Mouse (Mus musculus): ENCODE data around the gene Cep55. TPM values are rescaled to one million over a fixed set of nuclear protein-coding genes. Genes with fewer than 3 reads are reported as not detected.

Cep55 gene
- polyA plus RNA-seq, 1 experiment = 6.9 TPM

- peaks cover 5% of the 10 kb centered on the region for H3K4me1 ChIP-seq (ENCODE audit: control insufficient read depth, insufficient read depth, low read length)
- TF ChIP-seq POLR2A (IDR thresholded peaks at IDR 0.05; ENCODE audit: borderline replicate concordance, control insufficient read depth, low read depth, low read length) (no peak), CTCF (IDR thresholded peaks at IDR 0.05; ENCODE audit: control insufficient read depth, insufficient read depth, low read length) (no peak)
- 12% methylated on average over 2 of the region's 2 CpGs for WGBS
- H3K27ac ChIP-seq (ENCODE audit: control insufficient read depth, insufficient read depth, low read depth, low read length, poor library complexity) = no peak overlapping the region
- H3K4me3 ChIP-seq (replicated peaks; ENCODE audit: control insufficient read depth, low read depth, low read length) = no peak overlapping the region
Measured at GRCm38 (mm10) chr19:38033735-38034057, 21.1 kb upstream of the Cep55 start.

DNA sequence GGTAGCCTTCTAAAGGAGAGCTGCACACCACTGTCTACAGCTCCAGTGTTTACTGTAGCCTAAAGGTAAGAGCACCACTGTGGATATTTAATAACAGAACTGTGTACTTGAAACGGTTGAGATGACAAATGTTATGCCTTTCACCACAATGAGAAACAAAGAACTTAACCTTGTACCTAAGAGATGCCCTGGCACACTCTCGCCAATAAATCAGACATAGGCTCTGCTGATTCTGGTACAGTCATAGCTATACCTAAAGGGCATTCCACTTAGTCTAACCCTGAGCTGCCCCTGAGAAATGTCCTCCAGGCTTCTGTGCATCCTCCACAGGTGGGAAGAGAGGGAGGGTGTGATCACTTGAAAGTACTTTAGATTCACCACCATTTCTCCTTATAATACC, 20.1 kb upstream of the Cep55 start:
- Histone ChIP-seq H3K4me1 (ENCODE audit: control insufficient read depth, insufficient read depth, low read length) (peaks cover 5% of the 10 kb centered on the region), H3K27ac (ENCODE audit: control insufficient read depth, insufficient read depth, low read depth, low read length, poor library complexity) (no peak overlapping the region), H3K4me3 (replicated peaks; ENCODE audit: control insufficient read depth, low read depth, low read length) (no peak overlapping the region)
- 73% methylated on average over 2 of the region's 2 CpGs for WGBS
- no peak for TF ChIP-seq CTCF (IDR thresholded peaks at IDR 0.05; ENCODE audit: control insufficient read depth, insufficient read depth, low read length)
- no peak for TF ChIP-seq POLR2A (IDR thresholded peaks at IDR 0.05; ENCODE audit: borderline replicate concordance, control insufficient read depth, low read depth, low read length)

DNA sequence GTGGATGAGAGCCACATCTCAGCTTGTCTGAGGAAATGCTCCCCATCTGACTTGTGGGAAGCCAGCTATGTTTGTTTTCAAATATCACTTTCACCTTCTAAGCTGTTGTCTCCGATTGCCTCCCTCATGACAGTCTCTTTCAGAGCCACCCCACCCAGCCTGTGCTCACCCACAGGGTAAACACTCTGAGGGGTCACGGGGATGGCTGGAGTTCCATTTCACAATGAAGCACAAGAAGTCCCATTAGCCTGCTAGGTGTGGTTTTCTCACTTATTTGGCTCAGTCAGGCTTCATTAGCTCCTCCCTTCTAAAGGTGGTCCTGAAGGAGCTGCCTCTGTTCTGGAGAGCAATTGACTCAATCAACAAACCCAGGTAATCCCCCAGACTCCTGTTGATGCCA, 19.0 kb upstream of the Cep55 start:
- no peak for TF ChIP-seq POLR2A (IDR thresholded peaks at IDR 0.05; ENCODE audit: borderline replicate concordance, control insufficient read depth, low read depth, low read length)
- no peak for TF ChIP-seq CTCF (IDR thresholded peaks at IDR 0.05; ENCODE audit: control insufficient read depth, insufficient read depth, low read length)
- Histone ChIP-seq H3K27ac (ENCODE audit: control insufficient read depth, insufficient read depth, low read depth, low read length, poor library complexity) (no peak overlapping the region), H3K4me3 (replicated peaks; ENCODE audit: control insufficient read depth, low read depth, low read length) (no peak overlapping the region), H3K4me1 (ENCODE audit: control insufficient read depth, insufficient read depth, low read length) (peaks cover 3% of the 10 kb centered on the region; the same call in 1 of the 2 replicates)
- WGBS = 71% methylated on average over 2 of the region's 2 CpGs

- no peak overlapping the region for H3K27ac ChIP-seq (ENCODE audit: control insufficient read depth, insufficient read depth, low read depth, low read length, poor library complexity)
- TF ChIP-seq POLR2A (IDR thresholded peaks at IDR 0.05; ENCODE audit: borderline replicate concordance, control insufficient read depth, low read depth, low read length) (no peak), CTCF (IDR thresholded peaks at IDR 0.05; ENCODE audit: control insufficient read depth, insufficient read depth, low read length) (no peak)
- no peak overlapping the region for H3K4me3 ChIP-seq (replicated peaks; ENCODE audit: control insufficient read depth, low read depth, low read length)
- WGBS = 54% methylated on average over 2 of the region's 2 CpGs
- H3K4me1 ChIP-seq (ENCODE audit: control insufficient read depth, insufficient read depth, low read length) = peaks cover 3% of the 10 kb centered on the region; the same call in 1 of the 2 replicates
Measured at GRCm38 (mm10) chr19:38038267-38038666, 16.5 kb upstream of the Cep55 start.

DNA sequence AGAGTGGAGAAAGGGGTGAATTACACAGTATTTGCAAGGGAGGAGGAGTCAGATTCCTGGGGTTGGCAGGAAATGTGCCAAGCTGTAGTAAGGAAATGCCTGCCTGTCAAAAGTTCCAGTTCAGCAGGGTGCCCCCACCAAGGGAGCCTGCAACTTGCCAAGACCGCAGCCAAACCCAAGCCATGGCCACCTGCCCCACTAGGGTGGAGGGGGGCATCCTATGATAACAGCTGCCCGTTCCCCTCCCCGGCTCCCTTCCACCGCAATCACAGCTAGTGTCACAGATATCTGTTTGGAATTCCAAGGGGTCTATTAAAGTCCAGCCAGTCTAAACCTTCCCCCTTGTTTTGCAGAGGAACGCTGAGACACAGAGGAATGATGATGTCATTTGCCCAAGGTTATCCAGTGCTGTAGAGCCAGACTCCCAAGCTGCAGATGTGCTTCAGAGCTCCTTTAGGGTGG, 12.5 kb upstream of the Cep55 start:
- H3K4me1 ChIP-seq (ENCODE audit: control insufficient read depth, insufficient read depth, low read length) = no peaks in the 10 kb centered on the region; the same call in 1 of the 2 replicates
- H3K4me3 ChIP-seq (replicated peaks; ENCODE audit: control insufficient read depth, low read depth, low read length) = no peak overlapping the region
- TF ChIP-seq CTCF (IDR thresholded peaks at IDR 0.05; ENCODE audit: control insufficient read depth, insufficient read depth, low read length) (no peak), POLR2A (IDR thresholded peaks at IDR 0.05; ENCODE audit: borderline replicate concordance, control insufficient read depth, low read depth, low read length) (no peak)
- H3K27ac ChIP-seq (ENCODE audit: control insufficient read depth, insufficient read depth, low read depth, low read length, poor library complexity) = no peak overlapping the region
- WGBS = 3% methylated on average over 5 of the region's 5 CpGs

DNA sequence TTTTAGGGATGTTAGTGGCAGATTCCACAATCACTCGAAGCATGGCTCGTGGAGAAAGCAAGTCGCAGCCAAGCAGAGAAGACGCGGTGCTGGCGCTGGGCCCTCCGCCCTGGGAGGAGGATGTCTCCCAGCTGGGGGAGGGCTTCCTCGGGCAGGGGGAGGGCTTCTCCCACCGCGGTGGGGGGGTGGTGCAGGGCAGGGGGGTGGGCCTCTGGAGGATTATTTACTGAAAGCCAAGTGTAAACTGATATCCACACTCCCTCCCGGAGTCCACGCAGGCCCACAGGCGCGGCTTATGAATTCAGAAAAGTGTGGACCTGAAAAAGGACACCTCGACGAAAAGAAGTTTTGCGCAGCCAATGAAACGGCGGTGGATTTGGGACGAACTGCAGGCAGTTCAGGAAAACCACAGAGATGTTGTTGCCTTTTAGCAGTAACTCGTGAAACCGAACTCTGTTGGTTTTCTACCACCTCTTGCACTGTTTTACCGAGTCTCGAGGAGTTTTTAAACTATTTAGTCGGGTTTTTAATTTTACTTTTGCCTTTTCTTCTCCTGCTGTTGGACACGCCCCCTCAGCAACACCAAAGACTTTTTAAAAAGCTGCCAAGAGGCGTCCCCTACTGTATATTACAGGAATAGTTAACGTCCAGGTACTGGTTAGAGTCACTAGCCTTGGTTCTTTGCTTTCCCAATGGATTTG, 11.4 kb upstream of the Cep55 start, which contains the start of gene Myof:
TSS of gene Myof (minus strand) at position 297 of the 701 bp plus-strand sequence.
- Histone ChIP-seq H3K4me1 (ENCODE audit: control insufficient read depth, insufficient read depth, low read length) (no peaks in the 10 kb centered on the region; the same call in 1 of the 2 replicates), H3K27ac (ENCODE audit: control insufficient read depth, insufficient read depth, low read depth, low read length, poor library complexity) (no peak within 1 kb of the TSS), H3K4me3 (replicated peaks; ENCODE audit: control insufficient read depth, low read depth, low read length) (peak within 1 kb of the TSS; percentile 48)
- WGBS = under 1% methylated on average over 28 of the region's 28 CpGs
- no peak for TF ChIP-seq CTCF (IDR thresholded peaks at IDR 0.05; ENCODE audit: control insufficient read depth, insufficient read depth, low read length)
- TF ChIP-seq POLR2A (IDR thresholded peaks at IDR 0.05; ENCODE audit: borderline replicate concordance, control insufficient read depth, low read depth, low read length) = no peak

GRCm38 (mm10) chr19:38045198-38045597, 9.6 kb upstream of the Cep55 start:
- no peak for TF ChIP-seq POLR2A (IDR thresholded peaks at IDR 0.05; ENCODE audit: borderline replicate concordance, control insufficient read depth, low read depth, low read length)
- TF ChIP-seq CTCF (IDR thresholded peaks at IDR 0.05; ENCODE audit: control insufficient read depth, insufficient read depth, low read length) = no peak
- WGBS = 76% methylated on average over 3 of the region's 3 CpGs
- H3K4me3 ChIP-seq (replicated peaks; ENCODE audit: control insufficient read depth, low read depth, low read length) = no peak overlapping the region
- H3K27ac ChIP-seq (ENCODE audit: control insufficient read depth, insufficient read depth, low read depth, low read length, poor library complexity) = no peak overlapping the region
- H3K4me1 ChIP-seq (ENCODE audit: control insufficient read depth, insufficient read depth, low read length) = no peaks in the 10 kb centered on the region; the same call in 1 of the 2 replicates

DNA sequence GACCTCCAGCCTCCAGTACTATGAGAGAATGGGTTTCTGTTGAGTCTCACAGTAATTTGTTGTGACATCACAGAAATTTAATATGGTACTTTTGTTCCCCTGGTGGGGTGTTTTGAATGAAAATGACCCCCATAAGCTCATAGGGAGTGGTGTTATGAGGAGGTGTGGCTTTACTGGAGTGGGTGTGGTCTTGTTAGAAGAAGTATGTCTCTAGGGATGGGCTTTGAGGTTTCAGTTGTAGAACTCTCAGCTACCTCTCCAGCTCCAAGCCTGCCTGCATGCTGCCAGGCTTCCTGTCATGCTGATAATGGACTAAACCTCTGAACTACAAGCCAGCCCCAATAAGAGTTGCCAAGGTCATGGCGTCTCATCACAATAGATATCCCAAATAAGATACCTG, 5.1 kb upstream of the Cep55 start:
- WGBS = 78% methylated on average over 1 of the region's 1 CpGs
- Histone ChIP-seq H3K4me1 (ENCODE audit: control insufficient read depth, insufficient read depth, low read length) (no peaks in the 10 kb centered on the region; the same call in 1 of the 2 replicates), H3K4me3 (replicated peaks; ENCODE audit: control insufficient read depth, low read depth, low read length) (no peak overlapping the region), H3K27ac (ENCODE audit: control insufficient read depth, insufficient read depth, low read depth, low read length, poor library complexity) (no peak overlapping the region)
- TF ChIP-seq POLR2A (IDR thresholded peaks at IDR 0.05; ENCODE audit: borderline replicate concordance, control insufficient read depth, low read depth, low read length) (no peak), CTCF (IDR thresholded peaks at IDR 0.05; ENCODE audit: control insufficient read depth, insufficient read depth, low read length) (no peak)
